Mouse (Mus musculus) bone marrow, adult 2 months (tissue): ENCODE data around the gene Polm.

ENCODE experiments used
- CTCF ChIP-seq: fragments of 200-500 bp; IDR thresholded peaks from 2 replicates; pipeline ENCODE4 v1.5.1; 2011; ENCODE audit warnings: low read length, control low read depth; ENCODE audit not compliant: control insufficient read depth, insufficient read depth
- POLR2A ChIP-seq: fragments of 200-500 bp; IDR thresholded peaks from 2 replicates; pipeline ENCODE4 v1.6.1; 2011; ENCODE audit warnings: low read depth, mild to moderate bottlenecking, control low read depth, low read length, borderline replicate concordance; ENCODE audit not compliant: control insufficient read depth

- no peak for TF ChIP-seq POLR2A
- TF ChIP-seq CTCF: no peak
Observed at GRCm38 (mm10) chr11:5850452-5850851, 12.6 kb upstream of the Polm start.
